Mouse (Mus musculus) forelimb bud, embryonic 11.5 days (tissue): ENCODE data around the gene Atxn1.

ENCODE experiments used
- DNase-seq: peaks from one replicate; pipeline ENCODE4 v3.0.0-alpha.2; 2012; ENCODE audit warnings: low read depth, low spot score

Gene Atxn1

GRCm38 (mm10) chr13:45963497-45964330 is 1.1 kb downstream of the Atxn1 start:
- peak; percentile 39 for DNase-seq

GRCm38 (mm10) chr13:45962776-45963175 is 2.0 kb downstream of the Atxn1 start:
- DNase-seq, result no peak

GRCm38 (mm10) chr13:45961871-45962630 is 2.8 kb downstream of the Atxn1 start:
- no peak for DNase-seq

- DNase-seq, result no peak
Observed at GRCm38 (mm10) chr13:45960311-45960965, 4.4 kb downstream of the Atxn1 start.

- DNase-seq, result no peak
Observed at GRCm38 (mm10) chr13:45958306-45958705, 6.5 kb downstream of the Atxn1 start.

- DNase-seq, result no peak
Observed at GRCm38 (mm10) chr13:45957629-45958028, 7.2 kb downstream of the Atxn1 start.

- DNase-seq, result no peak
Observed at GRCm38 (mm10) chr13:45956287-45956686, 8.5 kb downstream of the Atxn1 start.

- no peak for DNase-seq
Observed at GRCm38 (mm10) chr13:45955370-45956055, 9.3 kb downstream of the Atxn1 start.

GRCm38 (mm10) chr13:45953098-45953497 is 11.7 kb downstream of the Atxn1 start:
- no peak for DNase-seq

- DNase-seq, result no peak
Observed at GRCm38 (mm10) chr13:45951071-45951645, 13.7 kb downstream of the Atxn1 start.

- DNase-seq, result no peak
Observed at GRCm38 (mm10) chr13:45950355-45950861, 14.4 kb downstream of the Atxn1 start.

GRCm38 (mm10) chr13:45946136-45946535 is 18.7 kb downstream of the Atxn1 start:
- no peak for DNase-seq

GRCm38 (mm10) chr13:45942337-45942736 is 22.5 kb downstream of the Atxn1 start:
- no peak for DNase-seq

- no peak for DNase-seq
Observed at GRCm38 (mm10) chr13:45940714-45941113, 24.1 kb downstream of the Atxn1 start.

GRCm38 (mm10) chr13:45939561-45939960 is 25.2 kb downstream of the Atxn1 start:
- no peak for DNase-seq

GRCm38 (mm10) chr13:45938083-45938482 is 26.7 kb downstream of the Atxn1 start:
- DNase-seq, result no peak

- DNase-seq, result no peak
Observed at GRCm38 (mm10) chr13:45936765-45937164, 28.0 kb downstream of the Atxn1 start.

GRCm38 (mm10) chr13:45935798-45936197 is 29.0 kb downstream of the Atxn1 start:
- DNase-seq, result no peak

GRCm38 (mm10) chr13:45934841-45935240 is 30.0 kb downstream of the Atxn1 start:
- no peak for DNase-seq

GRCm38 (mm10) chr13:45934085-45934484 is 30.7 kb downstream of the Atxn1 start:
- no peak for DNase-seq

GRCm38 (mm10) chr13:45932491-45932921 is 32.3 kb downstream of the Atxn1 start:
- no peak for DNase-seq
